Mouse (Mus musculus): Measurements from ENCODE around the gene Jmjd8.

DNA sequence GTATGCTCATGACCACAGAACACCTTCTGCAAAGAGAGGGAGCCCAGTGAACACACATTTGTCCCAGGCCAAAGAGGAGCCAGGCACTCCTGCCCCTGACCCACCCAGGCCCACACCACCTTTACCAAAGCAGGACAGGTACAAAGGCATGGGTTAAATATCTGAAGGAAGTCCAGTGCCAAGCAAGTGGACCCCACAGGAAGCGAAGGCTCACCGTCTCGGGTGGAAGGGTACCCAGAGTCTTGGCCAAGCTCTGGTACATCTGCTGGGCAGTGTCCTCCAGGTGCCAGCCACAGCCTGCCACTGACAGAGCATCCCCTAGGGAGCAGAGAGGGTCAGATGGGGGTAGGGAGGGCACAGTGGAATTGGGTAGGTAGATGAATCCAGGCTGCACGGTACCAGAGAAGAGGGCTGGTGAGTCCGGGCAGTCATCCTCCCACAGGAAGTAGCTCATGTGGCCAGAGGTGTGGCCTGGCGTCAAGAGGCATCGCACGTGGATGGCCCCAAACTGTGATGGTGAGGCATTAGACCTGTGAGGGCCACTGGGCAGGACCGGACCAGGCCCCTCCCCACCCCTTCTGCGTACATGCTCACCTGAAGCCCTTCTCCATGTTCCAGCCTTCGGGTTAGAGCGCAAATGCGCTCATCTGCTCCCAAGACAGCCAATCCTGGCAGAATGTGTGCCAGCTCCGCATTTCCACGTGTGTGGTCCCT is 44.6 kb upstream of the Jmjd8 start:
- no peak for TF ChIP-seq CTCF (IDR thresholded peaks at IDR 0.05; ENCODE audit: borderline replicate concordance, insufficient read depth, low read length)
- TF ChIP-seq POLR2A (IDR thresholded peaks at IDR 0.05; ENCODE audit: low read depth, low read length): no peak

Data from embryonic fibroblast, embryonic 13.5 days (primary cell).